Mouse (Mus musculus): ENCODE data around the gene Commd8. TPM values are rescaled to one million over a fixed set of nuclear protein-coding genes. Genes with fewer than 3 reads are reported as not detected.
"Not testable (repeated sequence)": the region's sequence is repeated elsewhere in the genome, so short reads cannot be mapped to it uniquely, and the experiment has no call there.

Gene Commd8
- polyA plus RNA-seq, 1 experiment = 88.8 TPM

DNA sequence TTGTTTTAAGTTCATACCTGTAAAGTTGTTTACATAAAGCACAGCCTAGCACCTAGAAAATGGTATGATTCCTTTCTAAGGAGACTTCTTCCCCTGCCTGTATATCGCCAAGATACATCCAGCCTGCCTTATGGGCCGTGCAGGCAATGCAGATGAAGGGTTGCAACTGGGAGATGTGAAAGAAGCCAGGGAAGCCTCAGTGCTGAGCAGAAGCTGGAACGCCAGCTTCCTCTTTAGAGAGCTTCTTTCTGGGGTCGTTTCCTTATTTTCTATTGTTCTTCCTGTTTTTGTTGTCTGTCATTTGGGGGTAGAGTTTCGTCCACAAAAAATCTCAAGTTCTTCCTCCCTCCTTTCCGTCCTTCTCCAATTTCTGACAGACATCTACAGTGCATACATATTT, 2.1 kb upstream of the Commd8 start:
- no peak for DNase-seq (ENCODE audit: extremely low spot score in 1 of 2, low spot score in 1 of 2)

DNA sequence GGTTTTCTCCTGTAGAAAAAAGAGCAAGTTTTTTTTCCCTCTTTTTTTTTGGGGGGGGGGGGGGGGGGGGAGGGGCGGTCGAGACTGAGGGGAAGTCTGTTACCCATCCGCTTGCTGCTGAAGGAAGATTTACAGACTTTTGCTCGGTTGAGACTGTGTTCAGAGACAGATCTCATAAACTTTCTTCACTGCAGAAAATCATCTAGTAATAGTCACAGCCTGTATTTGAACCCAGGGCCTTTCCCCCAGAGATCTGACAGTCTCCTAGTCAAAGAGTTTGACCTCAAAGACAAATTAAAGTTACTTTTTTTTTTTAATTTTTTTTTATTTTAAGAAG, 264 bp upstream of the Commd8 start:
- no peak for DNase-seq (ENCODE audit: extremely low spot score in 1 of 2, low spot score in 1 of 2)

DNA sequence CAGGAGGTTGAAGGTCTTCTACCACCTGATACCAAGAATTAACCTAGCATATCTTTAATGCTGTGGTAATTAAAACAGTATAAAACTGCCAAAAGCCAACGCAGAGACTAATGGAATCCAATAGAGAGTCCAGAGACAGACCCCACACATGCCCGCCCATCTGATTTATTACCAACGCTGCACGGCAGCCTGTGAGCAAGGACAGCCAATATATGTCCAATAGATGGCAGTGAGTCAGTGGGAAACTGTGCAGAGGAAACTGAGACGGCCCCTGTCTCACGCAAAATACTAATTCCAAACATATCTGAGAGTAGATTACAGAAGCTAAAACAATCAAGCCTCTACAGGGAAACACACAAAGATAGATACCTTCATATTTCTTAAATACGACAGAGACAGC, 3.6 kb downstream of the Commd8 start:
- DNase-seq (ENCODE audit: extremely low spot score in 1 of 2, low spot score in 1 of 2) = no peak

DNA sequence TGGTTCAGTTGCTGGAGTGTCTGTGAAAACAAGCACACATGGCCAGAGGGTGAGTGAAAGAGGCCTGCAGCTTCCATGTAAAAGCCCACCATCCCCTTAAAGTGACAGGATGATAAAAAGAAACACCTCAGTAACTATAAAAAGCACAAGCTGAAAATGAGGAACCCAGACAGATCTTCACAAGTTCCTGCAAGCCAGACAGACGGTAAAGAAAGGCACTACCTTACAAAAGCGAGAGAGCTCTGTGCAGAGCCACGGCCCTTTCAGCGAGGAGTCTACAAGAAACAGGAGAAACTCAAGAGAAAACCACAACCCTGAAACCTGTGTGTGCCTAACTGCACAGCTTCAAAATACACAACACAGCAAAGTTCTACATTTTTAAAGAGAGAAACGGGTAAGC, 5.1 kb downstream of the Commd8 start:
- DNase-seq (ENCODE audit: extremely low spot score in 1 of 2, low spot score in 1 of 2) = no peak

DNA sequence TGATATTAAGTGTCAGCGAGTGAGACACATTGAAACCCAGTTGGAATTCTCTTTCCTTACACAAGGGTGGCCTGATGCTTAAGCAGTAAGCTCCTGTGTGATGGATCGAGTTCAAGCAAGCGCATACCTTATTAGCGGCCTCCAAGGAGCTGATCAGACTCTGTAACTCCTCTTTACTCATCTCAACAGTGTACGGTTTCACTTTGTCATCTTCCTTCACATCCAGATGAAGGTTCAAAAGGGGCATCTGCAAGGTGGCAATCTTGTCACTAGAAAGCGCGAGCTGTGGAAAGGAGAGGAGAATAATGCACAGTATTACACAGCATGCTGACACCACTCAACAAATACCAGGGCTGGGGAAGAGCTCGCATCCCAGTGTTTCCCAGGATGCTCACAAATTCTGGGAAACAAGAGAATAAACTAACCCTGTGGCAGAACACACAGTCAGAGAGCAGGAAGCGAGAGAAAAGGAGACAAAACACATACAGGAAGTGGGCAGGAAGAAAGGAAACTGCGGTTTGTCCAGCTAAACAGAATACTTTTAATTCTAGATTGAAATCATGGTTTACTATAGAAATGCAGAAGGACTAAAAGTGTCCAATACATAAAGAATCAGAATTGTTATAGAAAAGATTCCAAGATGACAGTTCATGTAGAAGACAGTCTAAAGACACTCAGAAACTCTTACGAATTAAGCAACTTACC, 7.1 kb downstream of the Commd8 start:
- DNase-seq (ENCODE audit: extremely low spot score in 1 of 2, low spot score in 1 of 2) = no peak

DNA sequence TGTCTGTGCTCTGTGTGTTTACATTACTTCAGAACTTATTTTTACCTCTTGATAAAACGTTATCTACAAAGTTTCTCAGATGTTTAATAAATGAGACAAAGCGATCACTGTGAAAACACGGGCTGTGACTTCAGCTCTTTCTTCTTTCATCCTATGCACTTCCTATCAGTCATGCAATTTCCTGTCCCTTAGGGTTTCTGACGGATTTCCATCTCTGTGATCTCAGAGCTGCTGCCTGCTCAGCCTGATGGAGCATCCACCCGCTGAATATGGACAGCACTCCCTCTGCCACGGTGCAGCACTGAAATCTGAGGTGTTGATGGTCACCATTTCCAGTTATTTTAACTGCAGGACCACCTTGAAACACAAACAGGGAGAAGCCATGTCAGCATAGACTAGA, 8.5 kb downstream of the Commd8 start:
- DNase-seq (ENCODE audit: extremely low spot score in 1 of 2, low spot score in 1 of 2) = no peak

DNA sequence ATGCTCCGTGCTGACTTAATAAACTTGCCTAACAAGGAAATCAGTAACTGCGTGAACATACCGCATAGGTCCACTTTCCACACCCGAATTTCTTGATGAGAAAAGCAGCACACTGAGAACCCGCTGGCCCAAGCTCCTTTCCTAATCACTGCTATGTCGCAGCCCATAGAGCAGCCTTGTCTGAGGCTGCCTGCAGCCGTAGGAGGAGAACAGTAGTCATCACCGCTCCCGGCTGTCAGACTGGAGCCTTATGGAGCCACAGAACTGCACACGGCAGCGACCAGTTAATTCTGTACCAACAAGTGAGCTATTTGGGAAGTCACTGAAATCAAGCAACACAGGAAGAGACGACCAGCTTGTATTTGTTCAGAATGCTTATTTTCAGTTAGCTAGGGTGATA, 9.3 kb downstream of the Commd8 start:
- DNase-seq (ENCODE audit: extremely low spot score in 1 of 2, low spot score in 1 of 2) = no peak

DNA sequence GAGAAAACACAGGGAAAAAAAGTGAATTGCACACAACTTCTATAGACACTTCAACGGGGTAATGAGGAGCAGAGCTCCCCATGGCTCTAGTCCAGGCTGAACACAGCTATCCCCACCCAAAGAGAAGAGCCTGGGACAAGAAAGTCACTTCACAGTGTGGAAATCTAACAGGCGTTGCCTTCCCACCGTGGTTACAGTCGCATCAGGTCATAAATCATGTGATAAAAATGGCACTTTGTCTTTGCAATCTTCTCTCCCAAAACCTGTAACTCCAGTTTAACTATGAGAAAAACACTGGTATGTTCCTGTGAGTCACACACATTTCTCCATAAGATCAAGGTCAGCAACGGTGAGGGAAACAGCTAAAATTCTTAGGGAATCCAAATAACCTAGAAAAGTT, 11.4 kb downstream of the Commd8 start:
- no peak for DNase-seq (ENCODE audit: extremely low spot score in 1 of 2, low spot score in 1 of 2)

DNA sequence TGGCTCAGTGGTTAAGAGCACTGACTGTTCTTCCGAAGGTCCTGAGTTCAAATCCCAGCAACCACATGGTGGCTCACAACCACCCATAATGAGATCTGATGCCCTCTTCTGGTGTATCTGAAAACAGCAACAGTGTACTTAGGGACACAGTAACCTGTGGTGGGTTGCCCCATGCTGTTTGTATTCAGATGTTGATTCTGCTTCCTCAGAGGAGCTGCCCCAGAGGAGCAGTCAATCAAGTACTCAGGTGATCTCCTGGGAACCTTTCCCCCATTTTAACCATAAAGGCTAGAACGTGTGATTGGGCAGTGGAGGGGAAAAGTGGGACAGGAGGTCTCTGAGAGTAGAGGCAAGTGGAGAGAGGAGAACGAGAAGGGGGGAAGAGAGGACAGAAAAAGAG, 12.3 kb downstream of the Commd8 start:
- DNase-seq (ENCODE audit: extremely low spot score in 1 of 2, low spot score in 1 of 2) = not testable (repeated sequence)

DNA sequence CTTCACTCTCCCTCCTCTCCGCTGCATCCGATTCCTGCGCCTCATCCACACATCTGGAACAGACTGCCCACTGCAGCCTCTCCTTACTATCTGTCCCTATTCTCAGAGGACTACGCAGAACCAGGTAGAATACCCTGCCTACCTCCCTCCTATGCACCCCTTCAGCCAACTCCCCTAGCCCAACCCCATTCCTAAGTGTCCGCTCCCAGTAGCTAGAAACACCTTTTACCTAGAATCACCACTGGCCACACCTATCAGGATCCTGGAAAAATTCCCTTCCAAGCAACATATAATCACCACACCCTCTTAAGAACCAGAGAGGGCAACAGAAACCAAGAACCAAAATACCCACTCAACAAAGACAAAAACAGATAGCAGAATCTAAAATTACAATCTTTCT, 17.1 kb downstream of the Commd8 start:
- no peak for DNase-seq (ENCODE audit: extremely low spot score in 1 of 2, low spot score in 1 of 2)

DNA sequence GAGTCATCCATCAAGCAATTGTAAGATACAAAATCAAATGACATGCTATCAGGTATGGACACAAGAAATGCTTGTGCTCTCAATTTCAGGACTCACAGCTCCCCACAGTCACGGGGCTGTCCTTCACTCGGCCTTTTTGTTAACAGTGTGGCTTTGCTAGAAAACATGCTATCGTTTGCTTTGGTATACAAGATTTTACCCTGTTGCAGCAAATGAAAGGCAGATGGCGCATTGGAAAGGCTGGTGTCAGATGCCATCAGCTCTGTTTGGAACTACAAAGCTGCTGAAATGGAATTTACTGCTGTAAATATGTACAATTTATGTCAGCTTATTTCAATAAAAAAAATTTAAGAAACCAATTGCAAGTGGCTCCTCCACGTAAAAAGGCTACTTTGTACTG, 19.3 kb downstream of the Commd8 start:
- DNase-seq (ENCODE audit: extremely low spot score in 1 of 2, low spot score in 1 of 2) = no peak

DNA sequence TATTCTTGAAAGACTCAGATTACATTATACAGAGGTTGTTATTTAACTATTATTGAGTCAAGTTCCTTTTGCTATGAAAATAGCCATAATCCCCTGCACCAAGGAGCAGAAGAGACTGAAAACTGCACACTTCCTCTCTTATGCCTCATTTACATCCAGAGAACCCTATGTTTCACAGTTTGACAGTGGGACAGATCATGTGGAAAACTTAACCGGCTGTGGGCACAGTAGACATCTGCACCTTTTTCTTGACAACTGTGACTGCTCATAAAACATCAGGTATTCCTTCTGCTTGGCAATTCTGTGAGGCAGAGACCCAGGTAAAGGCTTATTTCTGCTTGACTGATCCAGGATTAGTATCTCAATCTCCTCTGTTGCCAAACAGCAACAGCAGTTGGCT, 28.4 kb downstream of the Commd8 start:
- no peak for DNase-seq (ENCODE audit: extremely low spot score in 1 of 2, low spot score in 1 of 2)

DNA sequence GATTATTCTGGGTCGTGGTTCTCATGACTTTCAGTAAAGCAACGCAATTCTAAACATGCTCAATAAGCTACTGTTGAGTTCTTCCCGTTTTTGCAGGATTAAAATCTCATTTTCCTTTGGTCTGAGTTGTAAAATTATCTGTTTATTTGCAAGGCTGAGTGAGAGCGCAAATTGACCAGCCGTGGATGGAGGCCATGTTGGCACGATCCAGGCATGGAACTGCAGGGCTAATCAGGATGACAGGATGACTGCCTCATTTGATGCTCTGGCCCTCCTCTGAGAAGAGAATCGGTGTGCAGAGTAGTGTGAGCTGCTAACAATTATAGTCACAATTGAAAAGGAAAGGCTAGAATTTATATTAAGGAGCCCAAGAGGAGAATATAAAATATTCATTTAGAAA, 29.7 kb downstream of the Commd8 start:
- no peak for DNase-seq (ENCODE audit: extremely low spot score in 1 of 2, low spot score in 1 of 2)

DNA sequence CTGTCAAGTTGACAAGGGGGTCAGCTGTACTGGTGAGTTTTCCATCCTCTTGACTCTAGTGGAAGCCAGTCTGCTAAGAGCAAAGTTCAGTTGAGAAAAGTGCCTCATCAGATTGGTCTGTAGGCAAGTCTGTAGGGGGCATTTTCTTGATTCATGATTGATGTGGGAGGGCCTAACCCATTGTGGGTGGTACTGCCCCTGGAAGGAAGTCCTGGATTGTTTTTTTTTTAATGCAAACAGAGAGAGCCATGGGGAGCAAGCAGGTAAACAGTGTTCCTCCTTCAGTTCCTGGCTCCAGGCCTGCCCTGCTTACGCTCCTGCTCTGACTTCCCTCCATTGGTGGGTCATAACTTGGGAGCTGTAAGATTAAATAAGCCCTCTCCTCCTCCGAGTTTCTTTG, 34.1 kb downstream of the Commd8 start:
- no peak for DNase-seq (ENCODE audit: extremely low spot score in 1 of 2, low spot score in 1 of 2)

DNA sequence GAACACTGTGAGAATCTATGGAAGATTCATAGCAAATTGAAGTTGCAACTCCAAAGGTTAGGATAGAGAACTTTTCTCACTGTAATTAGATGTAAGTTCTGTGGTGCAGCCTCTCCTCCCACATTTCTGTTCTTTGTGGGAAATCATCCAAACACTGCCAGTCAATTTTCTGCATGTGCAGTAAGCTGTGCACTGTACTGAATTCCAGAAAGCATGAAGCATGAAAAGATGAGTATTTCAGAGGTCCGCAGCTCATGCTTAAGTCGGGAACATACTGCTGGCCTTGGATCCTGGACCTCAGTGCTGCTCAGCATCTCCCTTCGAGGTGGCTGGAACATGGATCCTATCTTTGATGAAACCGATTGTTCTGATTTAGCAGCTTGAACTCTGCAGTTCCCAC, 41.3 kb downstream of the Commd8 start:
- DNase-seq (ENCODE audit: extremely low spot score in 1 of 2, low spot score in 1 of 2) = no peak

DNA sequence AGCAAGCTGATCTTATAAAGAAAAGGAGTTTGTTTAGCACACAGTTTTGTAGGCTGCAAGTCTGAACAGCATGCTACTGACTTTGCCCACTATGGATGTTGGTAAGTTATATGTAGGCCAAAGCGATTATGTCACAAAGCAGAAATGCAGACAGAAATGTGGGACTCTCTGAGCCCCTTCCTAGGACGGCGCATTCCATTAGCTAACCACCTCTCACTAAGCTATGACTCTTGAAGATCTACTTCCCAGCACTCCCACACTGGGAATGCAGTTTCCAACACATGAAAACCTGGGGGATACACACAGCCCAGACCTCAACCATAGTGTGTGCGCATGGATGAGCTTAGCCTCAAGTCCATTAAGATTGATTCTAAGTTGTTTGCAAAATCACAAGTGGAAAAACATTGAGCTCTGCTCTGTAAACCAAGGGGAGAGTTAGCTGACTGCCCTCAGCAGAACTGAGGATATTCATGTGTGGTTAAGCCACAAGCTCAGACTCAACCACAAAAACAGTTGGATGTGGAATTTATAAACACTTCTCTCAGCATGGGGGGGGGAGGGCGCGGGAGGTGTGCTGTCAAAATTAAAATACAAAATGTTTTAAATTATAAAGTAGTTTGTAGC, 45.5 kb downstream of the Commd8 start:
- DNase-seq (ENCODE audit: extremely low spot score in 1 of 2, low spot score in 1 of 2) = no peak
